Mouse (Mus musculus) layer of hippocampus, adult 8-10 months (tissue): Measurements from ENCODE around the gene Gm9964. TPM values are rescaled to one million over a fixed set of nuclear protein-coding genes. Genes with fewer than 3 reads are reported as not detected.

Source experiments
- DNase-seq, 2 experiments: peaks; one replicate each; pipeline ENCODE4 v3.0.0; 2022; ENCODE audit warnings: low spot score in 2 of 2
- total RNA-seq, 4 experiments: library from RNA; stranded (reverse); gene quantifications; 2 replicates each; pipeline ENCODE4 v1.2.4; 2022

Gm9964 gene
- total RNA-seq, 4 experiments from 2014 or later: 0.48 to 1.2 (median 0.74) TPM; not detected in 1

DNA sequence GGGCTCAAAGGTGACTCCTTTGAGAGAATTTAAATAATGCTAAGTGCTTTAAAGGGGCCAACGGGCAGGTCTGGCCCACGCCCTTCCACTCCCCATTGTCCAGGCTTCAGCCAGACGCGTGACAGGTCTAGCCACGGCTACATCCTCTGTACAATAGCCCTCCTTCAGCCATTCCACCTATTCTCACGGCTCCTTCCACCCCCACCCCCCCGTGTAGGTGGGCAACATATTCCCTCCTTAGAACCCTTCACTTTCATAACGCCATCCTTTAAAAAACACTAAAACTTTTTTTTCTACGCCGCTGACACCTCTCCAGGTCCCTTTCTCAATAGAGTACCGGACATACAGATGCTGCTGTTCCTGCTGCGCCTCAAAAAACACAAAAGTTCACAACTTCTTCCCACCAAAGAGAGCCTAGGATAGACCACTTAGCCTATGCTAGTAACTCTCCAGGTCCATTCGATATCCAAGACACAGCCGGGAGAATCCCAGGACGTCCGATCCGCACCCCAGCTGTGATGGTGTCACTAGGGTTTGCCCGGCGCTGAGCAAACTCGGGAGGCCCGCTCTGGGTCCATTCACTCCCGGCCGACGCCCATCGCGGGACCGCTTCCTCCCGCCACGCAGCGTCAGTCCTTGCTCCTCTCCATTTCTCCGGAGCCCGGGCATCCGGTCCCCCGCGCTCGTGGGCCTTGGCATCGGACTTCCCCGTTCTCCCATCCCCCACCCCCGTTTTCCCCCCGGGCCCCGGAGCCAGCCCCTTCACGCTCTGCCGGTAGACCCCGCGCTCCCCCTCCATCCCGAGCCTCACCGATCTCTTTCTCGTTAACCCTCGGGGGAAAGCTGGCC is 42.9 kb downstream of the Gm9964 start:
- peak in 1 of 2 experiments; percentile 26 for DNase-seq

- DNase-seq: no peak
These were observed 43.7 kb downstream of the Gm9964 start for GRCm38 (mm10) chr11:79252881-79253541.

Other genes with a start within 250 kb of the Gm9964 start
- 100 to 1,000 TPM; 138 to 198 (median 174) TPM for gene Ksr1, start 150.5 kb downstream of the Gm9964 start, total RNA-seq
- 100 to 1,000 TPM in 2 of 4 experiments, 10 to 100 TPM in 2; 83.5 to 104 (median 100.0) TPM for gene Wsb1, start 42.2 kb downstream of the Gm9964 start, total RNA-seq
- gene Nf1, start 42.8 kb upstream of the Gm9964 start, total RNA-seq: 100 to 1,000 TPM; 102 to 124 (median 114) TPM
- 10 to 100 TPM; 80.6 to 97.9 (median 89.5) TPM for gene Omg, start 207.2 kb upstream of the Gm9964 start, total RNA-seq
- gene Evi2b, start 226.9 kb upstream of the Gm9964 start, total RNA-seq: 1 to 10 TPM in 3 of 4 experiments, under 1 TPM in 1; 0.68 to 3.7 (median 1.8) TPM
- under 1 TPM in 3 of 4 experiments, not detected in 1; 0.19 to 0.30 (median 0.29) TPM for gene Evi2, start 233.7 kb upstream of the Gm9964 start, total RNA-seq
- 10 to 100 TPM; 32.6 to 44.4 (median 40.0) TPM for gene Evi2a, start 233.7 kb upstream of the Gm9964 start, total RNA-seq